In the genomic region with DNA sequence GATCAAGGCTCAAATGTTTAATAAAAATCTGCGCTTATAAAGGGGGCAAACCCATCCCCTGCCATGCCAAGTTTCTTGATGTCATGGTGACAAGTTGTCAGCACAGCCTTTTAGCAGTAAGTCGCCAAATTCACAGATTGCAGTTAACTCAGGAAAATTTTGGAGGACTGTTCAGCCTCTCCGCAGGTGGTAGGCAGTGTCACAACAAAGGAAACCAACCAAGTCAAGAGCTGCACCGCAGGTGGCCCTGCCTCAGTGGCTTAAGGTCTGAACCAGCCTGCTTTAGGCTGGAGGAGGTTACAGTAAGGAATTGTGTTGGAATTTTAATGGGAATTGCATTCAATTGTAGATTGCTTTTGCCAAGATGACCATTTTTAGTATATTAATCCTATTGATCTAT, we compare ENCODE assay signal across 17 mouse cellular contexts. TPM values are rescaled to one million over a fixed set of nuclear protein-coding genes. Genes with fewer than 3 reads are reported as not detected.
A peak's percentile ranks its signal among the peaks of the same experiment; 100 is the strongest.
DNase-seq lines count a peak whose midpoint lies in the region.
"Not testable (repeated sequence)": the region's sequence is repeated elsewhere in the genome, so short reads cannot be mapped to it uniquely, and the experiment has no call there.
"Had no signal": no experiment of that assay in that cellular context is flagged by ENCODE, and none has a peak within 500 bp of the region (broad histone marks: within the 10 kb centered on the region; RNA-seq: fewer than 3 reads in every experiment).

No protein-coding gene starts in this region.

- H3K27ac ChIP-seq in ES-E14 (ENCODE audit: insufficient read depth, low read depth, low read length, poor library complexity, severe bottlenecking): not testable (repeated sequence)

- not testable (repeated sequence) for H3K9me3 ChIP-seq in ES-E14 (ENCODE audit: control insufficient read depth, insufficient read depth, low read depth, low read length)

- not testable (repeated sequence) for H3K36me3 ChIP-seq in ES-E14 (ENCODE audit: control insufficient read depth, insufficient read depth, low read length, poor library complexity, severe bottlenecking)

- DNase-seq in ES-CJ7 (ENCODE audit: low read depth, low spot score): peak; percentile 57
- DNase-seq in ES-E14 (ENCODE audit: low read depth, low spot score): peak; percentile 21
- peak; percentile 80 for DNase-seq in R1 (ENCODE audit: low read depth, low spot score)
- DNase-seq in WW6 (ENCODE audit: low read depth, low spot score): peak; percentile 5
- DNase-seq in ZHBTc4 (ENCODE audit: low read depth, low spot score): peak; percentile 69
- peak; percentile 10 to 19 for DNase-seq in cerebellum, postnatal 10 days

- not testable (repeated sequence) for H3K4me3 ChIP-seq in ES-E14 (ENCODE audit: insufficient read depth in 1 of 2, low read depth in 1 of 2, low read length in 2 of 2, poor library complexity in 1 of 2, severe bottlenecking in 1 of 2)

- not testable (repeated sequence) for H3K4me1 ChIP-seq in ES-E14 (ENCODE audit: control insufficient read depth in 2 of 2, insufficient read depth in 2 of 2, low read length in 2 of 2, poor library complexity in 1 of 2)

- H3K9ac ChIP-seq in ES-E14 (ENCODE audit: insufficient read depth, low read depth, low read length, poor library complexity, severe bottlenecking): not testable (repeated sequence)

- in situ Hi-C loops in ES-E14 (cut with MboI; ENCODE audit: low sequenced_read_pairs in 2 of 2, unreplicated experiment in 2 of 2): not testable (repeated sequence)

RNA-seq across cellular contexts. Expression of a gene that starts 12.9 kb away (rescaled TPM):
- not detected in 2 replicates for total RNA-seq in ES-E14 (2012; rRNA removed)
- total RNA-seq: MEL had no signal

RNA-seq across cellular contexts. Expression of a gene that starts 14.6 kb away (rescaled TPM):
- total RNA-seq in ES-E14 (2012; rRNA removed): not detected in 2 replicates
- total RNA-seq: adrenal gland, adult 18-20 months; adrenal gland, adult 2 months; adrenal gland, adult 8-10 months; adrenal gland, postnatal 10 days; adrenal gland, postnatal 14 days; adrenal gland, postnatal 25 days; adrenal gland, postnatal 36 days; adrenal gland, postnatal 4 days; CH12.LX; G1E; MEL had no signal

RNA-seq across cellular contexts. Expression of a gene that starts 29.3 kb away (rescaled TPM):
- not detected in 2 replicates for total RNA-seq in ES-E14 (2012; rRNA removed)
- total RNA-seq: adrenal gland, adult 18-20 months; adrenal gland, adult 2 months; adrenal gland, postnatal 10 days; adrenal gland, postnatal 14 days; adrenal gland, postnatal 25 days; adrenal gland, postnatal 36 days; adrenal gland, postnatal 4 days; CH12.LX; MEL had no signal

RNA-seq across cellular contexts. Expression of a gene that starts 30.1 kb away (rescaled TPM):
- total RNA-seq in ES-E14 (2012; rRNA removed): 0.22 TPM in 1 of 2 replicates, not detected in the other
- total RNA-seq: CH12.LX, MEL had no signal

RNA-seq across cellular contexts. Expression of a gene that starts 43.7 kb away (rescaled TPM):
- 0.11 TPM in 1 of 2 replicates, not detected in the other for total RNA-seq in ES-E14 (2012; rRNA removed)
- total RNA-seq: adrenal gland, adult 18-20 months; adrenal gland, adult 2 months; adrenal gland, adult 8-10 months; adrenal gland, postnatal 10 days; adrenal gland, postnatal 14 days; adrenal gland, postnatal 25 days; adrenal gland, postnatal 36 days; adrenal gland, postnatal 4 days; CH12.LX; MEL had no signal

Comparison
In these comparisons a context has a peak if more than half of its experiments do, and no peak if none do; other contexts are left out.
1. DNase-seq: peak in every context shown above with its lines; median percentile 80 in R1; 69 in ZHBTc4; 57 in ES-CJ7; 21 in ES-E14; 14 in cerebellum, postnatal 10 days; 5 in WW6.